Mouse (Mus musculus) liver, embryonic 15.5 days (tissue): ENCODE results near the gene Pign. TPM values are rescaled to one million over a fixed set of nuclear protein-coding genes. Genes with fewer than 3 reads are reported as not detected.

Experiments used
- ATAC-seq: fragments of 200-750 bp; cut with Nextera tagmentation; 2 replicates; pipeline ENCODE4 v1.8.0; 2017; ENCODE audit warnings: moderate number of reproducible peaks, mild to moderate bottlenecking, moderate library complexity; ENCODE audit not compliant: insufficient read depth
- H3K27ac ChIP-seq: fragments of 300-500 bp; sonication (generic); replicated peaks from 2 replicates; pipeline ENCODE4 v1.5.1; 2015; ENCODE audit warnings: mild to moderate bottlenecking, inconsistent platforms
- H3K27me3 ChIP-seq: fragments of 300-500 bp; sonication (generic); 2 replicates; pipeline ENCODE4 v1.6.1; 2015; ENCODE audit warnings: mild to moderate bottlenecking, inconsistent platforms
- H3K36me3 ChIP-seq: fragments of 300-500 bp; sonication (generic); replicated peaks from 2 replicates; pipeline ENCODE4 v1.6.1; 2015; ENCODE audit warnings: moderate library complexity, mild to moderate bottlenecking, inconsistent platforms
- H3K4me1 ChIP-seq: fragments of 300-500 bp; sonication (generic); replicated peaks from 2 replicates; pipeline ENCODE4 v1.6.1; 2015; ENCODE audit warnings: inconsistent platforms
- H3K4me2 ChIP-seq: fragments of 300-500 bp; sonication (generic); 2 replicates; pipeline ENCODE4 v1.6.1; 2015; ENCODE audit warnings: moderate library complexity, mild to moderate bottlenecking, inconsistent platforms
- H3K4me3 ChIP-seq: fragments of 300-500 bp; sonication (generic); replicated peaks from 2 replicates; pipeline ENCODE4 v1.5.1; 2015; ENCODE audit warnings: mild to moderate bottlenecking, inconsistent platforms
- H3K9ac ChIP-seq: fragments of 300-500 bp; sonication (generic); 2 replicates; pipeline ENCODE4 v1.6.1; 2015; ENCODE audit warnings: moderate library complexity, mild to moderate bottlenecking, inconsistent platforms
- H3K9me3 ChIP-seq: fragments of 300-500 bp; sonication (generic); replicated peaks from 2 replicates; pipeline ENCODE4 v1.6.1; 2016; ENCODE audit warnings: inconsistent platforms
- WGBS: fragments of 180-500 bp; shearing (Covaris S2); methylation state at CpG from one replicate; pipeline ENCODE4 v1.1.7; 2015; ENCODE audit warnings: mixed read lengths; ENCODE audit not compliant: insufficient replicate concordance; 5-methylcytosine and 5-hydroxymethylcytosine counted together
- polyA plus RNA-seq: library from polyadenylated mRNA; unstranded; fragments of >200 nt; fragmentation: Nextera tagmentation; extraction: Ambion mirVana; gene quantifications from 2 replicates; pipeline ENCODE4 v1.2.1, GENCODE M21; 2015

The Pign gene
- polyA plus RNA-seq, 1 experiment from 2014 or later, result 4.8 TPM

DNA sequence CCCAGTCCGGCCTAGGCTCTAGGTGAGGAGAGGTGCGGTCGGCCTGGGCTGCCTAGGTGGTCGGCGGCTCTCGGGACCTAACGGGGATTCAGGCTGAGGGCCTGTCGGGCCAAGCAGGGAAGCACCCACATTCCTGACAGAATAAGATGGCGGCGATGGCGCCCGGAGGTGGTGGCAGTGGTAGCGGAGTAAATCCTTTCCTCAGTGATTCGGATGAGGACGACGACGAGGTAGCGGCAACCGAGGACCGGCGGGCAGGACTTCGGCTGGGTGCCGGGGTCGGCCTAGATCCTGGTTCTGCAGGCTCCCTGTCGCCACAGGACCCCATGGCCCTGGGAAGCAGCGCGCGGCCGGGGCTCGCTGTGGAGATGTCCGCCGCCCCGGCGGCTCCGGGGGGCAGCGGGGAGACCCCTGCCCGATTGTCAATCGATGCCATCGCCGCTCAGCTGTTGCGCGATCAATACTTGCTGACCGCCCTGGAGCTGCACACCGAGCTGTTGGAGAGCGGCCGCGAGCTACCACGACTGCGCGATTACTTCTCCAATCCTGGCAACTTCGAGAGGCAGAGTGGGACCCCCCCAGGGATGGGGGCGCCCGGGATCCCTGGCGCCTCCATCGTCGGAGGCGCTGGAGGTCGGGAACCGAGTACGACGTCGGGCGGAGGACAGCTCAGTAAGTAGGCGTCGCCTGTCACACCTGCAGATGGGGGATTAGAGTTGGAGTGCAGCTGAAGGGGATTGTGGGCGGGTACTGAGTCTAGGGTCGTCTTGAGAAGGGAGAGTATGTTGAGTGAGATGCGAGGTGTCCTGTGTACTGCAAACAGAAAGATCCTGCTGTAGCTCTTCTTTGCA lies 710 bp upstream of the Pign start:
- peaks cover 40% of the 10 kb centered on the region for H3K4me1 ChIP-seq
- WGBS, result under 1% methylated on average over 67 of the region's 68 CpGs
- peak overlapping the region; percentile 87 for H3K4me2 ChIP-seq
- H3K27ac ChIP-seq, result peak overlapping the region; percentile 81
- peaks cover 3% of the 10 kb centered on the region; the same call in 1 of the 2 replicates for H3K36me3 ChIP-seq
- H3K9ac ChIP-seq, result peak overlapping the region; percentile 89
- H3K27me3 ChIP-seq, result no peaks in the 10 kb centered on the region
- ATAC-seq, result peak; percentile 8
- H3K9me3 ChIP-seq, result no peaks in the 10 kb centered on the region
- peak overlapping the region; percentile 98 for H3K4me3 ChIP-seq

DNA sequence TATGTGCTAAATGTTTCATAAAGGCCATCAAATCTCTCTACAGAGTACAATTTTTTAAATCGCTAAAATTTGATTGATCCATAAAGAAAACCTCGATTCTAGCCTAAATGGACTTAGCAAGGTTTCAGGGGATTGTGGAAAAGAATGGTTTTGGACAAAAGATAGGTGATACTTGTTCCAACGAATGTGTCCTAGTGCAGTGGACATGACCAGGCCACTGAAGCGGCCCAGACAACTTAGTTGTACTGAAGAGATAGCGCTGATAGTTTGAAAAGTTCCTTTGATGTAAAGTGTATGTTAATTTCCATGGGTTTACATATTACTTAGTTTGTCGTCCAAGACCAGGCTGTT lies 682 bp downstream of the Pign start:
- Histone ChIP-seq H3K4me3 (peak overlapping the region; percentile 98), H3K4me2 (peak overlapping the region; percentile 73), H3K9ac (peak overlapping the region; percentile 70), H3K36me3 (peaks cover 6% of the 10 kb centered on the region; the same call in 1 of the 2 replicates), H3K27ac (peak overlapping the region; percentile 86), H3K9me3 (no peaks in the 10 kb centered on the region), H3K27me3 (no peaks in the 10 kb centered on the region), H3K4me1 (peaks cover 37% of the 10 kb centered on the region)
- 3% methylated on average over 6 of the region's 6 CpGs for WGBS
- no peak for ATAC-seq

DNA sequence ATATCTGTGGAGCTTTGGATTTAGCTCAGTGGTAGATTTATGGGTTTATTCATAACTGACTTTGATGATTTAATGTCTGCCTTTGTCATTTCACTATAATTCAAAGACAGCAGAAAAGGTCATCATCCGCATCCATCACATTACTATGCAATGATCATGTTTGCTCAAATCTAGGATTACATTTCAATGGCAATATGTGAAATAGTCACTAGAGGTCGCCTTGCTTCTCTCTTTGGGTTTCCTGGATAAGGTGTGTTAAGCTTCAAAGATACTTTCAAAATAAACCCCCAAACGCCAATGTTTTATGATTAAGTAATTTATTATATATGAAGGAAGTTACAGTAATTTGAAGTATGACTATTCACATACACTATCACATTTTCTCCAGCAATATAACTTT lies 3.5 kb downstream of the Pign start:
- ATAC-seq, result no peak
- Histone ChIP-seq H3K9ac (no peak overlapping the region), H3K4me3 (no peak overlapping the region), H3K36me3 (peaks cover 11% of the 10 kb centered on the region), H3K4me1 (peaks cover 24% of the 10 kb centered on the region), H3K9me3 (no peaks in the 10 kb centered on the region), H3K4me2 (no peak overlapping the region), H3K27ac (no peak overlapping the region), H3K27me3 (no peaks in the 10 kb centered on the region)
- WGBS, result 16% methylated on average over 3 of the region's 3 CpGs

- H3K9ac ChIP-seq, result no peak overlapping the region
- H3K9me3 ChIP-seq, result no peaks in the 10 kb centered on the region
- H3K4me2 ChIP-seq, result no peak overlapping the region
- no peak for ATAC-seq
- 90% methylated on average over 1 of the region's 1 CpGs for WGBS
- H3K4me3 ChIP-seq, result no peak overlapping the region
- H3K36me3 ChIP-seq, result peaks cover 22% of the 10 kb centered on the region
- H3K27ac ChIP-seq, result no peak overlapping the region
- no peaks in the 10 kb centered on the region for H3K27me3 ChIP-seq
- no peaks in the 10 kb centered on the region for H3K4me1 ChIP-seq
These were observed 9.5 kb downstream of the Pign start for GRCm38 (mm10) chr1:105653981-105654380.

GRCm38 (mm10) chr1:105650650-105651049 lies 12.8 kb downstream of the Pign start:
- WGBS, result 79% methylated on average over 1 of the region's 1 CpGs
- ATAC-seq, result no peak
- Histone ChIP-seq H3K36me3 (peaks cover 25% of the 10 kb centered on the region), H3K4me1 (no peaks in the 10 kb centered on the region), H3K27me3 (no peaks in the 10 kb centered on the region), H3K9ac (no peak overlapping the region), H3K27ac (no peak overlapping the region), H3K9me3 (no peaks in the 10 kb centered on the region), H3K4me2 (no peak overlapping the region), H3K4me3 (no peak overlapping the region)

DNA sequence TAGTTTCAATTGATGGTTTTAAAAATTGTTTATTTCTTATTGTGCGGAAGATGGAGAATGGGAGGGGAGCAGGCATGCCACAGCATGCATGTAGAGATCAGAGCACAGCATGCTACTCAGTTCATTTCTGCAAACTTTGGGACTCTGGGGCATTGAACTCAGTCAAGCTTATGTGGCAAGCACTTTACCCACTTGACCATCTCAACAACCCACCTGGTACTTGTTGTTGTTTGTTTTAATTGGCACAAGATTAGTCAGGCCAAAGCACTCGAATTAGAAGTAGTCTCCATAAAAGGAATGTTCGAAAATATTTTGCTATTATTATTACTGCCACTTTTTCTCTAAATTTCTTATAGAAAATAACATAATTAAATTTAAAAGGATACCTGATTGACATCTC lies 19.4 kb downstream of the Pign start:
- H3K36me3 ChIP-seq, result peaks cover 32% of the 10 kb centered on the region
- H3K27me3 ChIP-seq, result no peaks in the 10 kb centered on the region
- no peaks in the 10 kb centered on the region for H3K4me1 ChIP-seq
- no peaks in the 10 kb centered on the region for H3K9me3 ChIP-seq
- H3K27ac ChIP-seq, result no peak overlapping the region
- H3K4me3 ChIP-seq, result no peak overlapping the region
- no peak overlapping the region for H3K4me2 ChIP-seq
- 66% methylated on average over 3 of the region's 3 CpGs for WGBS
- ATAC-seq, result no peak
- H3K9ac ChIP-seq, result no peak overlapping the region

GRCm38 (mm10) chr1:105630481-105630880 lies 33.0 kb downstream of the Pign start:
- Histone ChIP-seq H3K27me3 (no peaks in the 10 kb centered on the region), H3K4me2 (no peak overlapping the region), H3K4me3 (no peak overlapping the region), H3K9ac (no peak overlapping the region), H3K27ac (no peak overlapping the region), H3K4me1 (no peaks in the 10 kb centered on the region), H3K9me3 (no peaks in the 10 kb centered on the region), H3K36me3 (0 out of 2 replicates have a peak, but pooled peaks cover 3% of the 10 kb centered on the region)
- no peak for ATAC-seq
- WGBS, result 36% methylated on average over 3 of the region's 3 CpGs

- H3K27me3 ChIP-seq, result no peaks in the 10 kb centered on the region
- H3K27ac ChIP-seq, result no peak overlapping the region
- no peak overlapping the region for H3K4me2 ChIP-seq
- 89% methylated on average over 2 of the region's 2 CpGs for WGBS
- no peaks in the 10 kb centered on the region for H3K4me1 ChIP-seq
- no peak for ATAC-seq
- H3K9ac ChIP-seq, result no peak overlapping the region
- no peak overlapping the region for H3K4me3 ChIP-seq
- peaks cover 15% of the 10 kb centered on the region; the same call in 1 of the 2 replicates for H3K36me3 ChIP-seq
- H3K9me3 ChIP-seq, result no peaks in the 10 kb centered on the region
These were observed 73.8 kb downstream of the Pign start for GRCm38 (mm10) chr1:105589673-105590072.

- H3K4me3 ChIP-seq, result no peak overlapping the region
- WGBS, result 75% methylated on average over 5 of the region's 5 CpGs
- H3K27ac ChIP-seq, result no peak overlapping the region
- no peak overlapping the region for H3K4me2 ChIP-seq
- no peaks in the 10 kb centered on the region for H3K27me3 ChIP-seq
- H3K9ac ChIP-seq, result no peak overlapping the region
- H3K9me3 ChIP-seq, result no peaks in the 10 kb centered on the region
- no peak for ATAC-seq
- H3K36me3 ChIP-seq, result peaks cover 18% of the 10 kb centered on the region; the same call in 1 of the 2 replicates
- no peaks in the 10 kb centered on the region for H3K4me1 ChIP-seq
These were observed 74.8 kb downstream of the Pign start for GRCm38 (mm10) chr1:105588697-105589096.

- ATAC-seq, result no peak
- H3K27me3 ChIP-seq, result no peaks in the 10 kb centered on the region
These were observed 80.7 kb downstream of the Pign start for GRCm38 (mm10) chr1:105582800-105583199.

DNA sequence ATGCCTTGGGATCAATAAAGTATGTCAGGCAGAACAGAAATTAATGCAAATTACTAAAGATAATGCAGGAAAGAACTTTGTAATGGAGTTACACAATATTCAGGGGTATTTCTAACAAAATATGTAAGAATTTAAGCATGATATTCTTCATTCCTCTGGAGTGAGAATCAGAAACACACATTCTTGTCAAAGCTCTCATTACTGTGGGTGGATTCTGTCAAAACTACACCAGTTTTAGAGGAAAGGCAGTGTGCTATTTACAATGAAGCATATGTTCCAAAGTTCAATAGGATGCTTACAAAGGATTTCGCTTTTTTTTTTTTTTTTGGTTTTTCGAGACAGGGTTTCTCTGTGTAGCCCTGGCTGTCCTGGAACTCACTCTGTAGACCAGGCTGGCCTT lies 82.6 kb downstream of the Pign start:
- Histone ChIP-seq H3K4me3 (no peak overlapping the region), H3K27ac (no peak overlapping the region), H3K27me3 (no peaks in the 10 kb centered on the region), H3K4me2 (no peak overlapping the region), H3K4me1 (no peaks in the 10 kb centered on the region), H3K36me3 (peaks cover 23% of the 10 kb centered on the region), H3K9me3 (no peaks in the 10 kb centered on the region), H3K9ac (no peak overlapping the region)
- WGBS, result 52% methylated on average over 2 of the region's 2 CpGs
- no peak for ATAC-seq

More at GRCm38 (mm10) chr1:105582800-105583199, 80.7 kb downstream of the Pign start:
- Histone ChIP-seq H3K36me3 (peaks cover 26% of the 10 kb centered on the region), H3K4me3 (no peak overlapping the region), H3K4me2 (no peak overlapping the region), H3K9me3 (no peaks in the 10 kb centered on the region), H3K9ac (no peak overlapping the region), H3K4me1 (no peaks in the 10 kb centered on the region), H3K27ac (no peak overlapping the region)
- 33% methylated on average over 1 of the region's 1 CpGs for WGBS
